Mouse (Mus musculus): ENCODE data around the gene Bin2. TPM values are rescaled to one million over a fixed set of nuclear protein-coding genes. Genes with fewer than 3 reads are reported as not detected.

Bin2 gene
- total and polyA plus RNA-seq, 3 experiments: 5.3 to 13.7 (median 13.3) TPM

DNA sequence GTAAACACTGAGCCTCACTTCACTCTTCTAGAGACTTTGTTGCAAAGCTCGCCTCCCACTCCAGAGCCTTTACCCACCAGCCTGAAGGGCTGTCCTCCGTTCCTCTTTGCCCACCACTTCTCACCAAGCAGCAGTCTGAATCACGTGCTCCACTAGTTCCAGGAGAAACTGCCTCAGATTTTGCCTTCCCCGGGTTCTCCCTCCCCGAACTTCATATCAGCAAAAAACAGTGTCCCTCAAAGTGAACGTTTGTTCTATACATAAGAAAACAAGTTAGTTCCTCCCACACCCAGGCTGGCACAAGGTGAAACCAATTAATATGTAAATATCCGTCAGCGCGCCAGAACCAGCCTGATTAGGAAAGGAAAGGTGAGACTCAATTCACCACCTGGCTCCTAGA lies 34.1 kb downstream of the Bin2 start:
- H3K27me3 ChIP-seq (ENCODE audit: insufficient read depth, low read length): peaks cover 47% of the 10 kb centered on the region
- H3K36me3 ChIP-seq (replicated peaks): no peaks in the 10 kb centered on the region

DNA sequence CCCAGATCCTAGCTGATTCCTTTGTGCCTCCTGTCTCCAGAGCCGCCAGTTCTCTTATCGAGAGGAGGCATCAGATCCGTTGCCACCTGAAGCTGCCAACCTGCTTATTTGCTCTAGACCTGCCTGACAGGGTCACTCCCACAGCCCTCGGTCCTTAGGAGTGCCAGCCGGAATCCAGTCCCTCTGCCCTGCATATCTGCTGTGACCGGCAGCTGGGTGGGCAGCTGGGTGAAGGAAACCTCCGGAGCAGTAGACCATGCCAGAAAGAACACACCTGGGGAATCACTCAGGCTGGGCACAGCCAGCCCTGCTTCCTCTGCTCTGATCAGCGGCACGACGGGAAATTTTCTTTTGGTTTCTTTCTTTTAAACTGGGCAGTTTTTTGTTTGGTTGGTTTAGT lies 36.0 kb downstream of the Bin2 start:
- H3K36me3 ChIP-seq (replicated peaks): no peaks in the 10 kb centered on the region
- no peak overlapping the region for H3K4me3 ChIP-seq (ENCODE audit: low read depth, low read length)
- peaks cover 59% of the 10 kb centered on the region for H3K27me3 ChIP-seq (ENCODE audit: insufficient read depth, low read length)
- H3K4me1 ChIP-seq (ENCODE audit: insufficient read depth, low read depth, low read length): no peaks in the 10 kb centered on the region
- no peak for DNase-seq (ENCODE audit: low spot score)
- TF ChIP-seq GATA1 (IDR thresholded peaks at IDR 0.05; ENCODE audit: borderline replicate concordance, low read length): no peak
- TF ChIP-seq GATA2 (IDR thresholded peaks at IDR 0.05; ENCODE audit: borderline replicate concordance, low read depth, low read length): no peak
- no peak for TF ChIP-seq TAL1 (conservative IDR thresholded peaks at IDR 0.05; ENCODE audit: low read depth, low read length)
- TF ChIP-seq POLR2AphosphoS5 (IDR thresholded peaks at IDR 0.05; ENCODE audit: insufficient replicate concordance, low read depth, low read length): no peak
- no peak for TF ChIP-seq CTCF (IDR thresholded peaks at IDR 0.05; ENCODE audit: low read depth, low read length)
- H3K9me3 ChIP-seq (replicated peaks): peaks cover 6% of the 10 kb centered on the region
- ATAC-seq (ENCODE audit: extremely low read depth, insufficient number of reproducible peaks, low FRiP score, poor library complexity, severe bottlenecking): no peak

More for the DNA sequence above, 34.1 kb downstream of the Bin2 start:
- no peak for DNase-seq (ENCODE audit: low spot score)
- H3K4me3 ChIP-seq (ENCODE audit: low read depth, low read length): no peak overlapping the region
- H3K4me1 ChIP-seq (ENCODE audit: insufficient read depth, low read depth, low read length): no peaks in the 10 kb centered on the region
- ATAC-seq (ENCODE audit: extremely low read depth, insufficient number of reproducible peaks, low FRiP score, poor library complexity, severe bottlenecking): peak; percentile 8; the same call in 1 of the 2 replicates
- H3K9me3 ChIP-seq (replicated peaks): peaks cover 6% of the 10 kb centered on the region
- no peak for TF ChIP-seq TAL1 (conservative IDR thresholded peaks at IDR 0.05; ENCODE audit: low read depth, low read length)
- no peak for TF ChIP-seq GATA1 (IDR thresholded peaks at IDR 0.05; ENCODE audit: borderline replicate concordance, low read length)
- TF ChIP-seq GATA2 (IDR thresholded peaks at IDR 0.05; ENCODE audit: borderline replicate concordance, low read depth, low read length): no peak
- TF ChIP-seq POLR2AphosphoS5 (IDR thresholded peaks at IDR 0.05; ENCODE audit: insufficient replicate concordance, low read depth, low read length): no peak
- no peak for TF ChIP-seq CTCF (IDR thresholded peaks at IDR 0.05; ENCODE audit: low read depth, low read length)

DNA sequence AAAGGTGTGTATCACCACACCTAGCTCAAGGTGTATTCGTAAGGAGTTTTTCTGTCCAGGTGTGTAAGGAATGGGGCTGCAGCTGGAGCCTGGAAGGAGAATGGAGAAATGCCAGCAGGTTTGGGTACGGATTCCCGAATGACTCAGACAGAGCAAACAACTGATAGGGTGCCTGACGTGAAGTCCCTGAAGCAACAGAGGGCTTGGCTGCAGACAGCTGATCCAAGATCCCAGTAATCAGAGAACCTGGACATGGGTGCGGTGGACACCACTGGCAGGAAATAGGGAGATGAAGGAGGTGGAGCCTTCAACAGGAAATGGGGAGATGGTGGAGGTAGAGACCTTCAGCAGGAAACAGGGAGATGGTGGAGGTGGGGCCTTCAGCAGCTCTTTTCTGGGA lies 37.0 kb downstream of the Bin2 start:
- H3K27me3 ChIP-seq (ENCODE audit: insufficient read depth, low read length): peaks cover 60% of the 10 kb centered on the region
- no peaks in the 10 kb centered on the region for H3K36me3 ChIP-seq (replicated peaks)
- DNase-seq (ENCODE audit: low spot score): no peak
- peaks cover 5% of the 10 kb centered on the region for H3K4me1 ChIP-seq (ENCODE audit: insufficient read depth, low read depth, low read length)
- no peak for ATAC-seq (ENCODE audit: extremely low read depth, insufficient number of reproducible peaks, low FRiP score, poor library complexity, severe bottlenecking)
- H3K4me3 ChIP-seq (ENCODE audit: low read depth, low read length): no peak overlapping the region
- H3K9me3 ChIP-seq (replicated peaks): peaks cover 6% of the 10 kb centered on the region
- TF ChIP-seq POLR2AphosphoS5 (IDR thresholded peaks at IDR 0.05; ENCODE audit: insufficient replicate concordance, low read depth, low read length): no peak
- no peak for TF ChIP-seq TAL1 (conservative IDR thresholded peaks at IDR 0.05; ENCODE audit: low read depth, low read length)
- no peak for TF ChIP-seq GATA1 (IDR thresholded peaks at IDR 0.05; ENCODE audit: borderline replicate concordance, low read length)
- TF ChIP-seq CTCF (IDR thresholded peaks at IDR 0.05; ENCODE audit: low read depth, low read length): no peak
- TF ChIP-seq GATA2 (IDR thresholded peaks at IDR 0.05; ENCODE audit: borderline replicate concordance, low read depth, low read length): no peak

DNA sequence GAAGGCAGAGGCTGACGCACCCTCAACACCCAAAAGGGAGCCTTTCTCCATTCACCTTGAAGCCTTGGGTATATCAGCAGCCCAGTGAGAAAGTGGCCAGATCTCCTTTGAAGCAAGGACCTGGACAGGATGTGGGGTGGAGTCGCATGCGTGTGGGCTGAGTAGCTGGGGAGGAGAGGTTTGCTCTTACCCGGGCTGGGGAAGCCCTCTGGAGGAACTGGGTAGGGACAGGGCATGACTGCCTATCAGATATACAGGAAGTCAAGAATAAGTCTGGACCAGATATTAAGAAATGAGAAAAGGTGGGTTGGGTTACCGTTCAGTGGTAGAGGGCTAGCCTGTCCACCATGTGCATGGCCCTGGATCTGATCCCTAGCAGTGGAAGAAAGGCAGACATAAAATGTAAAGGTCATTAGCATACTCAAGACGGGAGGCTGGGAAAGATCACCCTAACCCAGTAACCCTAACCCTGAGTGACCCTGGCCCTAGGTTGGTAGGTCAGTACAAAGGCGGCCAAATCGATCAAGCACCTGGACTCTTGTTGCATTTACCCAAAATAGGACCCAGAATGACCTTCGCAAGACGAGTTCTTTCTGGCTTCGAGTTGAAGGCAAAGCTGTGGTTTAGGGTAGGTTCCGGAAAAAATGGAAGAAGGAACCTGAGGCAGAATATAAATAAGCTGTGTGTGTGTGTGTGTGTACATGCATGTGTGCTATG lies 37.7 kb downstream of the Bin2 start:
- ATAC-seq (ENCODE audit: extremely low read depth, insufficient number of reproducible peaks, low FRiP score, poor library complexity, severe bottlenecking): no peak
- no peak for DNase-seq (ENCODE audit: low spot score)
- TF ChIP-seq CTCF (IDR thresholded peaks at IDR 0.05; ENCODE audit: low read depth, low read length) (no peak), TAL1 (conservative IDR thresholded peaks at IDR 0.05; ENCODE audit: low read depth, low read length) (no peak), GATA1 (IDR thresholded peaks at IDR 0.05; ENCODE audit: borderline replicate concordance, low read length) (no peak), GATA2 (IDR thresholded peaks at IDR 0.05; ENCODE audit: borderline replicate concordance, low read depth, low read length) (no peak), POLR2AphosphoS5 (IDR thresholded peaks at IDR 0.05; ENCODE audit: insufficient replicate concordance, low read depth, low read length) (no peak)
- Histone ChIP-seq H3K4me3 (ENCODE audit: low read depth, low read length) (no peak overlapping the region), H3K9me3 (replicated peaks) (peaks cover 4% of the 10 kb centered on the region), H3K27me3 (ENCODE audit: insufficient read depth, low read length) (peaks cover 55% of the 10 kb centered on the region), H3K4me1 (ENCODE audit: insufficient read depth, low read depth, low read length) (peaks cover 9% of the 10 kb centered on the region), H3K36me3 (replicated peaks) (no peaks in the 10 kb centered on the region)

DNA sequence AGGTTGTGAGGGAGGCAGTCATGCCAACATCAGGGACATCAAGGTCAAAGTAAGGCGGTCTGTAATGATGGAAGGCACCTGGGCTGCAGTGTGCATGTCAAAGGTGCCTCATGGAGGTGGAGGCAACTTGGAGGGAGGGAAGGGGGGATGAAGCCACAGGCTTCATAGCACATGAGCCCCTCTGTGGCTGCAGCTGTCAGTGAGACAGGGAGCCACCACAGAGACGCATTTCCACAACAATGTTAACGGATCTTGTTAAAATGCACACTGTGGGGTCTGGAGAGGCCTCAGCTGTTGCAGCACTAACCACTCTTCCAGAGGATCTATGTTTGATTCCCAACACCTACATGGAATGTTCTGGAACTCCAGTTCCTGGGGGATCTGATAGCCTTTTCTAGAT lies 39.2 kb downstream of the Bin2 start:
- TF ChIP-seq TAL1 (conservative IDR thresholded peaks at IDR 0.05; ENCODE audit: low read depth, low read length) (no peak), POLR2AphosphoS5 (IDR thresholded peaks at IDR 0.05; ENCODE audit: insufficient replicate concordance, low read depth, low read length) (no peak), GATA1 (IDR thresholded peaks at IDR 0.05; ENCODE audit: borderline replicate concordance, low read length) (no peak), GATA2 (IDR thresholded peaks at IDR 0.05; ENCODE audit: borderline replicate concordance, low read depth, low read length) (no peak), CTCF (IDR thresholded peaks at IDR 0.05; ENCODE audit: low read depth, low read length) (no peak)
- peaks cover 9% of the 10 kb centered on the region for H3K4me1 ChIP-seq (ENCODE audit: insufficient read depth, low read depth, low read length)
- no peak for ATAC-seq (ENCODE audit: extremely low read depth, insufficient number of reproducible peaks, low FRiP score, poor library complexity, severe bottlenecking)
- peaks cover 47% of the 10 kb centered on the region for H3K27me3 ChIP-seq (ENCODE audit: insufficient read depth, low read length)
- no peak for DNase-seq (ENCODE audit: low spot score)
- H3K36me3 ChIP-seq (replicated peaks): no peaks in the 10 kb centered on the region
- H3K4me3 ChIP-seq (ENCODE audit: low read depth, low read length): no peak overlapping the region
- H3K9me3 ChIP-seq (replicated peaks): no peaks in the 10 kb centered on the region

DNA sequence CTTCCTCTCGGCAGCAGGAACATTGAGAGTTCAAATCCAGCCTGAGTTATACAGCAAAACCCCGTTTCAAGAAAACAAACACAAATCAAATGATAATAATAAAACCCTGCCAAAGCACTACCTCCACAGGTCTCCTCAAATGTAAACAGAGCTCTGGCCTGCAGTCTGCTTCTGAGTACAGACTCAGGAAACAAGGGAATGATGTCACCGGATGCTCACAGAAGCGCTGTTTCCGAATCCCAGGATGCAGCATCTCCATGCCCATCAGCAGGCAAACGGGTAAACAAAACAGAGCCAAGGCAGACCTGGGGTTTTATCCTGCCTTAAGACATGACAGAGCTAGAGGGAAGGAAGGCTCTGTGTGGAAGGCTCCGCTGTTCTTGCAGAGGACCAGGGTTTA lies 40.6 kb downstream of the Bin2 start:
- no peak for ATAC-seq (ENCODE audit: extremely low read depth, insufficient number of reproducible peaks, low FRiP score, poor library complexity, severe bottlenecking)
- Histone ChIP-seq H3K27me3 (ENCODE audit: insufficient read depth, low read length) (peaks cover 46% of the 10 kb centered on the region), H3K4me3 (ENCODE audit: low read depth, low read length) (no peak overlapping the region), H3K4me1 (ENCODE audit: insufficient read depth, low read depth, low read length) (peaks cover 9% of the 10 kb centered on the region), H3K36me3 (replicated peaks) (no peaks in the 10 kb centered on the region), H3K9me3 (replicated peaks) (no peaks in the 10 kb centered on the region)
- TF ChIP-seq GATA1 (IDR thresholded peaks at IDR 0.05; ENCODE audit: borderline replicate concordance, low read length) (no peak), TAL1 (conservative IDR thresholded peaks at IDR 0.05; ENCODE audit: low read depth, low read length) (no peak), POLR2AphosphoS5 (IDR thresholded peaks at IDR 0.05; ENCODE audit: insufficient replicate concordance, low read depth, low read length) (no peak), CTCF (IDR thresholded peaks at IDR 0.05; ENCODE audit: low read depth, low read length) (no peak), GATA2 (IDR thresholded peaks at IDR 0.05; ENCODE audit: borderline replicate concordance, low read depth, low read length) (no peak)
- no peak for DNase-seq (ENCODE audit: low spot score)

All from G1E (cell line).